Mouse (Mus musculus): ENCODE measurements at regions not wholly inside any gene's neighbourhood (a gene's known extent, or its start where the extent isn't known, plus 50 kb on each side); places are given as distances from the start of the nearest gene placed in this dataset.

DNA sequence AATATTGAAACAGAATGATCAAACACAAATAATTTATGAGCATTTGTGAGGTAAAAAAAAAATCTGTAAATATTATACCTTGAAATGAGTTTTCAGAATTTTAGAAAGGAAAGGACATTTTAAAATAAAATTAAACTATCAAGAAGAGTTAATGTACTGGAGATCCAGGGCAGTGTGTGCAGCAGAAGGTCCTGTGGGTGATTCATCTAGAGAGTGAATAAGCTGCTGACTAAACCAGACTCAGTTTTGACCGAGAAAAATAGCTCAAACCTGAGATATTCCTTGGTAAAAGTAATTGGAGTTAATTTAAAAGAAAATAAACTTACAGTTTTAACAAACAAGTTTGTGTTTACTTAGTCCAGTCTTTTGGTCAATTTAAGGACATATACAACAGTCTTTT, 1118.6 kb upstream of the Celf2 start:
- WGBS = 76% methylated on average over 1 of the region's 1 CpGs
- no peaks in the 10 kb centered on the region for H3K4me1 ChIP-seq (ENCODE audit: control insufficient read depth, insufficient read depth, low read length)

GRCm38 (mm10) chr2:8628485-8629208, 1119.3 kb upstream of the Celf2 start:
- WGBS = 93% methylated on average over 2 of the region's 2 CpGs
- Histone ChIP-seq H3K36me3 (ENCODE audit: control insufficient read depth, insufficient read depth, low read length) (no peaks in the 10 kb centered on the region), H3K27me3 (replicated peaks; ENCODE audit: control insufficient read depth, insufficient read depth, low read length) (no peaks in the 10 kb centered on the region), H3K4me3 (ENCODE audit: low read depth, low read length) (no peak overlapping the region), H3K4me2 (ENCODE audit: low read length) (no peak overlapping the region), H3K9me3 (replicated peaks; ENCODE audit: control insufficient read depth, low read length) (no peaks in the 10 kb centered on the region), H3K9ac (ENCODE audit: low read length) (no peak overlapping the region), H3K4me1 (ENCODE audit: control insufficient read depth, insufficient read depth, low read length) (no peaks in the 10 kb centered on the region), H3K27ac (ENCODE audit: low read depth, low read length) (no peak overlapping the region)
- DNase-seq (ENCODE audit: low spot score) (no peak), ATAC-seq (no peak)

More for the DNA sequence above, 1118.6 kb upstream of the Celf2 start:
- DNase-seq (ENCODE audit: low spot score) (no peak), ATAC-seq (no peak)
- H3K4me2 ChIP-seq (ENCODE audit: low read length) = no peak overlapping the region
- no peaks in the 10 kb centered on the region for H3K9me3 ChIP-seq (replicated peaks; ENCODE audit: control insufficient read depth, low read length)
- no peak overlapping the region for H3K27ac ChIP-seq (ENCODE audit: low read depth, low read length)
- no peaks in the 10 kb centered on the region for H3K36me3 ChIP-seq (ENCODE audit: control insufficient read depth, insufficient read depth, low read length)
- H3K27me3 ChIP-seq (replicated peaks; ENCODE audit: control insufficient read depth, insufficient read depth, low read length) = no peaks in the 10 kb centered on the region
- H3K9ac ChIP-seq (ENCODE audit: low read length) = no peak overlapping the region
- no peak overlapping the region for H3K4me3 ChIP-seq (ENCODE audit: low read depth, low read length)

- Histone ChIP-seq H3K4me3 (ENCODE audit: low read depth, low read length) (no peak overlapping the region), H3K27me3 (replicated peaks; ENCODE audit: control insufficient read depth, insufficient read depth, low read length) (no peaks in the 10 kb centered on the region), H3K27ac (ENCODE audit: low read depth, low read length) (no peak overlapping the region), H3K9ac (ENCODE audit: low read length) (no peak overlapping the region), H3K36me3 (ENCODE audit: control insufficient read depth, insufficient read depth, low read length) (no peaks in the 10 kb centered on the region), H3K9me3 (replicated peaks; ENCODE audit: control insufficient read depth, low read length) (no peaks in the 10 kb centered on the region), H3K4me1 (ENCODE audit: control insufficient read depth, insufficient read depth, low read length) (no peaks in the 10 kb centered on the region), H3K4me2 (ENCODE audit: low read length) (no peak overlapping the region)
- 53% methylated on average over 7 of the region's 7 CpGs for WGBS
- ATAC-seq = no peak
- peak; percentile 75 for DNase-seq (ENCODE audit: low spot score)
Measured at GRCm38 (mm10) chr2:8638082-8638481, 1128.7 kb upstream of the Celf2 start.

DNA sequence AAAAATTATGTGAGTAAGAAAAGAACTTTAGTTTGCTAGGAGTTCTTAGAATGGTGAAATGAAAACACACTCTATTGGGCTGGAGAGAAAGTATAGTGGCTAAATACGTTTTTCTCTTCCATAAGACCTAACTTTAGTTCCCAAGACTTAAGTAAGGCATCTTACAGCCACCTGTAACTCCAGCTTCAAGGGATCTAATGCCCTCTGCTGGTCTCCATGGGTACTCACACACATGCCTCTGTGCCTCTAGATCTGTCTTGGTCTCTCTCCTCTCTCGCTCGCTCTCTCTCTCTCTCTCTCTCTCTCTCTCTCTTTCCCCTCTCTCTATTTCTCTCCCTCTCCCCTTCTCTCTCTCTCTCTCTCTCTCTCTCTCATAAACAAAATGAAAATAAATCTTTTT, 1129.9 kb upstream of the Celf2 start:
- H3K4me2 ChIP-seq (ENCODE audit: low read length) = no peak overlapping the region
- no peaks in the 10 kb centered on the region for H3K27me3 ChIP-seq (replicated peaks; ENCODE audit: control insufficient read depth, insufficient read depth, low read length)
- no peak overlapping the region for H3K27ac ChIP-seq (ENCODE audit: low read depth, low read length)
- no peak overlapping the region for H3K9ac ChIP-seq (ENCODE audit: low read length)
- H3K4me3 ChIP-seq (ENCODE audit: low read depth, low read length) = no peak overlapping the region
- DNase-seq (ENCODE audit: low spot score) (peak; percentile 64), ATAC-seq (no peak)
- no peaks in the 10 kb centered on the region for H3K36me3 ChIP-seq (ENCODE audit: control insufficient read depth, insufficient read depth, low read length)
- no peaks in the 10 kb centered on the region for H3K4me1 ChIP-seq (ENCODE audit: control insufficient read depth, insufficient read depth, low read length)
- no peaks in the 10 kb centered on the region for H3K9me3 ChIP-seq (replicated peaks; ENCODE audit: control insufficient read depth, low read length)
- 54% methylated on average over 3 of the region's 3 CpGs for WGBS

DNA sequence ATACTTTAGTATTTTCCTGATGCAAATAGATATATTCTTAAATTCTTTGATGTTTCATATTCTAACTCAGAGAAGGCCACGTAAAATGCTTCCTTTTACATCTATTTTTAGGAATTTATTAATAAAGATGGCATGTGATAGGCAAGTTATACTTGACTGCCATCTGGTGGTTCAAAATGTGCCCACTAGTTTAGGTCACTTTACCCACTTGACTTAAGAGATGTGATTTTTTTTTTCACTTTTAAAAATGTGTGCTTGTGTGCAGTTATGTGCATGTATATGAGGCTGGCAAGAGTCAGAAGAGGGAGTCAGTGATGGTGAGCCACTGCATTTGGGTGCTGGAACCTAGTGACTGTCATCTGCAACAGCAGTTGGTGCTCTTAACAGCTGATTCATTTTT, 1136.1 kb upstream of the Celf2 start:
- ATAC-seq = no peak
- DNase-seq (ENCODE audit: low spot score) = peak; percentile 74
- H3K27ac ChIP-seq (ENCODE audit: low read depth, low read length) = no peak overlapping the region
- H3K9me3 ChIP-seq (replicated peaks; ENCODE audit: control insufficient read depth, low read length) = no peaks in the 10 kb centered on the region
- 44% methylated on average over 1 of the region's 1 CpGs for WGBS
- no peak overlapping the region for H3K9ac ChIP-seq (ENCODE audit: low read length)
- no peaks in the 10 kb centered on the region for H3K27me3 ChIP-seq (replicated peaks; ENCODE audit: control insufficient read depth, insufficient read depth, low read length)
- no peak overlapping the region for H3K4me3 ChIP-seq (ENCODE audit: low read depth, low read length)
- no peaks in the 10 kb centered on the region for H3K4me1 ChIP-seq (ENCODE audit: control insufficient read depth, insufficient read depth, low read length)
- no peaks in the 10 kb centered on the region for H3K36me3 ChIP-seq (ENCODE audit: control insufficient read depth, insufficient read depth, low read length)
- H3K4me2 ChIP-seq (ENCODE audit: low read length) = no peak overlapping the region

DNA sequence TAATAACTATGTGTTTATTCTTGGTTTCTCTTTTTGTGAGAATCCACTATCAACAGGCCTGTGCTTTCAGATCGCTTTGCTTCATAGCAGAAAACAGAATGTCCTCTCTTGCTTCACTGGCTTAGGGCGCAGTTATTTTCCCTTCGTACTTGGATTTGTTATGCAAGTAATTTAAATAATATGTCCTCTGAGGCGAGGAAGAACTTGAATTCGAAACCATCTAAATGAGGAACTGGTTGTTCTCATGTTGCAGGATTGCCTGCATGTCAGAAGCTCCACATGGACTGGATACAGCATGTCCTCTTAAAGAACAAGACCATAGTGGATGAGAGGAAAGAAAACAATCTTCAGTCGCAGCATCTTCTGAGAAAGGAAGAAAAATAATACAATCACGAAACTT, 1151.2 kb upstream of the Celf2 start:
- no peak overlapping the region for H3K4me2 ChIP-seq (ENCODE audit: low read length)
- no peak overlapping the region for H3K27ac ChIP-seq (ENCODE audit: low read depth, low read length)
- no peak overlapping the region for H3K9ac ChIP-seq (ENCODE audit: low read length)
- no peak overlapping the region for H3K4me3 ChIP-seq (ENCODE audit: low read depth, low read length)
- ATAC-seq (no peak), DNase-seq (ENCODE audit: low spot score) (no peak)
- no peaks in the 10 kb centered on the region for H3K36me3 ChIP-seq (ENCODE audit: control insufficient read depth, insufficient read depth, low read length)
- no peaks in the 10 kb centered on the region for H3K27me3 ChIP-seq (replicated peaks; ENCODE audit: control insufficient read depth, insufficient read depth, low read length)
- H3K4me1 ChIP-seq (ENCODE audit: control insufficient read depth, insufficient read depth, low read length) = no peaks in the 10 kb centered on the region
- no peaks in the 10 kb centered on the region for H3K9me3 ChIP-seq (replicated peaks; ENCODE audit: control insufficient read depth, low read length)
- WGBS = 88% methylated on average over 7 of the region's 7 CpGs

DNA sequence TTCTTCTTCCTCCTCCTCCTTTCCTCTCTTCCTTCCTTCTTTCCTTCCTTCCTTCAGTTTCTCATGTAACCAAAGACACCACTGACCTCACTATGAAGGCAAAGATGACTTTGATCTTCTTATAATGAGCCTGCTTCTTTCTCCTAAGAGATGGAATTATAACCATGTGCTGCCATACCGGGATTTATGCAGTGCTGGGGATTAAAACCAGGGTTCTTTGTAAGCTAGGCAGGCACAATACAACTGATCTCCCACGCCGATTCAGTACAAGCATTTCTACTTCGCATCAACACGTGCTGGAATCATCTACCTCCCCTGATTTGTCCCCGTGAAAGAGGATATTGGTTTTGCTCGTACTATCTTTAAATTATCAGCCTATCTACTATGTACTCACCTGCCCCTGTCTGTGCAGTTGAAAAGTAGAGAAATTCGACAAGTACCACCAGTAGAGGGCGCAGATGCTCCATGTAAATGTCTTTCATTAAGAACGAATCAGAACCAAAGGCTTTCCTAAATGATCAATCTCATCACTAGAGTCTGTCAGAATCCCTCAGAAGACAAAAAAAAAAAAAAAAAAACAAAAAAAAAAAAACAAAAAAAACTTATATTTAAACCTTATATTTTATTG, 1164.5 kb upstream of the Celf2 start:
- 12% methylated on average over 10 of the region's 10 CpGs for WGBS
- Histone ChIP-seq H3K4me3 (ENCODE audit: low read depth, low read length) (no peak overlapping the region), H3K27me3 (replicated peaks; ENCODE audit: control insufficient read depth, insufficient read depth, low read length) (no peaks in the 10 kb centered on the region), H3K4me2 (ENCODE audit: low read length) (no peak overlapping the region), H3K9ac (ENCODE audit: low read length) (no peak overlapping the region), H3K27ac (ENCODE audit: low read depth, low read length) (no peak overlapping the region), H3K9me3 (replicated peaks; ENCODE audit: control insufficient read depth, low read length) (no peaks in the 10 kb centered on the region), H3K36me3 (ENCODE audit: control insufficient read depth, insufficient read depth, low read length) (no peaks in the 10 kb centered on the region), H3K4me1 (ENCODE audit: control insufficient read depth, insufficient read depth, low read length) (no peaks in the 10 kb centered on the region)
- peak; percentile 73 for ATAC-seq
- peak; percentile 93 for DNase-seq (ENCODE audit: low spot score)

DNA sequence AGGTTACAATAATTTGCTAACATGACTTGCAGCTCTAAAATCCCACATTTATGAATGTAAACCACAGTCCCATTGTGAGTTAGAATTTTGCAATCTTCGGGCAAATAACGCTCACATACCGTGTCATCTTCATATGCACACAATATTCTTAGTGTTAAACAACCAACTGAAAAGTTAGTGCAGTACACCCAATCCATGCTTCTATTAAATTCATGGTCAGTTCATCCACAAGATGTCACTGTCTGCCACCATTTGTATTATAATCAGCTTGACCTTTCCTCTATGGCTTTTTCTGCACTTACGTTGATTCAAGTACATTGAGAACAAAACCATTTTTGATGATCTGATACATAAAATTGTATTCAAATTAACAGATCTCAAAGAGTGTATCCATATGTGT, 1166.2 kb upstream of the Celf2 start:
- Histone ChIP-seq H3K9ac (ENCODE audit: low read length) (no peak overlapping the region), H3K27ac (ENCODE audit: low read depth, low read length) (no peak overlapping the region), H3K36me3 (ENCODE audit: control insufficient read depth, insufficient read depth, low read length) (no peaks in the 10 kb centered on the region), H3K4me2 (ENCODE audit: low read length) (no peak overlapping the region), H3K9me3 (replicated peaks; ENCODE audit: control insufficient read depth, low read length) (no peaks in the 10 kb centered on the region), H3K4me1 (ENCODE audit: control insufficient read depth, insufficient read depth, low read length) (no peaks in the 10 kb centered on the region), H3K4me3 (ENCODE audit: low read depth, low read length) (no peak overlapping the region), H3K27me3 (replicated peaks; ENCODE audit: control insufficient read depth, insufficient read depth, low read length) (no peaks in the 10 kb centered on the region)
- 73% methylated on average over 4 of the region's 4 CpGs for WGBS
- ATAC-seq (no peak), DNase-seq (ENCODE audit: low spot score) (peak; percentile 9)

DNA sequence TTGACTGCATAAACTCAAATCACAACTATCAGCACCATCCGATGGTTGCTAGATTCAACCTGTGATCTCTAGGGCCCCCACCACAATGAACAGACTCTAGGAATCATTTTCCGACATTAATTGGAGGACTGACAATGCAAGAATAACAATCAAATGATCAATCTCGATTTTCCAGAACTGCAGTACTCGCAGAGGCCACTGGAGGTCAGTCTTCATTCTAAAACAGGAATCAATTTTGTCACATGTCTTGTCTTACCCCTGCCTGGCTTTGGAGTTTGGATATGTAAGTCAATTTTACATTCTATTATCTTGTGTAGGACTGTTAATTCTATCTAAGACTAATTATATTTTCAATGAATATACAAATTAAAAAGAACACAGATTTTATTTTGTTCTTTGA, 1167.2 kb upstream of the Celf2 start:
- no peak for ATAC-seq
- H3K9me3 ChIP-seq (replicated peaks; ENCODE audit: control insufficient read depth, low read length) = no peaks in the 10 kb centered on the region
- no peaks in the 10 kb centered on the region for H3K27me3 ChIP-seq (replicated peaks; ENCODE audit: control insufficient read depth, insufficient read depth, low read length)
- no peak overlapping the region for H3K27ac ChIP-seq (ENCODE audit: low read depth, low read length)
- 17% methylated on average over 4 of the region's 4 CpGs for WGBS
- no peaks in the 10 kb centered on the region for H3K36me3 ChIP-seq (ENCODE audit: control insufficient read depth, insufficient read depth, low read length)
- no peak overlapping the region for H3K4me3 ChIP-seq (ENCODE audit: low read depth, low read length)
- no peaks in the 10 kb centered on the region for H3K4me1 ChIP-seq (ENCODE audit: control insufficient read depth, insufficient read depth, low read length)
- H3K4me2 ChIP-seq (ENCODE audit: low read length) = no peak overlapping the region
- H3K9ac ChIP-seq (ENCODE audit: low read length) = no peak overlapping the region
- DNase-seq (ENCODE audit: low spot score) = peak; percentile 51

Data from forebrain, embryonic 14.5 days (tissue).